Mouse (Mus musculus) left cerebral cortex, postnatal 25 days (tissue): ENCODE measurements around the gene Rab4b. TPM values are rescaled to one million over a fixed set of nuclear protein-coding genes. Genes with fewer than 3 reads are reported as not detected.

ENCODE experiments used
- DNase-seq, 2 experiments: peaks; one replicate each; pipeline ENCODE4 v3.0.0; 2022; ENCODE audit warnings: low spot score in 2 of 2, mixed read lengths in 1 of 2
- intact Hi-C: fragments of 180-260 bp; cut with DNase I; formaldehyde crosslinking; loops from one replicate; pipeline ENCODE4 v1.15.1; 2025
- total RNA-seq, 2 experiments: library from RNA; stranded (reverse); gene quantifications; 2 replicates each; pipeline ENCODE4 v1.2.3; 2021

The Rab4b gene
- 10 to 100 TPM; 85.3 to 91.2 TPM for total RNA-seq

GRCm38 (mm10) chr7:27178324-27179216 is at the start of gene Rab4b:
Rab4b (minus strand) TSS chr7:27178896.
- peak; percentile 99 to 100 for DNase-seq
- intact Hi-C loops: loop anchor here (1.0 to 2.0 kb wide), 2 partner anchors 16 to 54 kb away; partner anchors contain the start of gene BC024978

DNA sequence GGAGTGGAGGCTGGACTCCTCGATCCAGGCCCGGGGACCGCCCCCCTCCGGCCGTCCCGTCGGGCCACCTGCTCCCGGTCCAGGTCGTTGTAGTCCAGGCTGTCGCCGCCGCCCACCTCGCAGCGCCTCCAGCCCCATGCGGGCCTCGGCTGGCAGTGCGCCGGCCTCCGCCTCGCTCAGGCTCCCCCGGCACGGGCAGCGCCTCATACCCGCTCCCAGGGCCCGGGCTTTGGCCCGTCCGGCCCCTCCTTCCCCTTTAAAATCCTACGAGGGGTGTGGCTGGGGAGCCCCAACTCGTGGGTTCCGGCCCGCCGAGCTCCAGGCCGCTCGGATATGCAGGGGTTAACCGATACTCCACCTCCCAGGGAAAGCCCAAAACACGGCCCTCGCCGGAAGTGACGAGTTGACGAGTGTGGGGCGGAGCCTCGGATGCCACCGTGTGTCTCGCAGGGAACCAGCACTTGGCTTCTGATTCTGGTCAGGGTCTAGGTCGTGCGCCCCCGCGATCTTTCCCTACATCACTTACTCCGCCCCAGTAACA is 49.7 kb upstream of the Rab4b start, which contains the start of gene Itpkc:
Gene Itpkc, minus strand, starts transcription at position 381 of the 541 bp plus-strand sequence.
- DNase-seq: peak; percentile 93 to 95
- intact Hi-C loops: loop anchor here (2.0 to 5.0 kb wide), 2 partner anchors 32 to 61 kb away; partner anchors contain the start of genes Egln2 and Snrpa

- no peak for DNase-seq
- intact Hi-C loops: loop anchor here (2.0 to 5.0 kb wide), 2 partner anchors 31 to 60 kb away; partner anchors contain the start of genes Egln2 and Snrpa
These were observed 49.0 kb upstream of the Rab4b start for GRCm38 (mm10) chr7:27227676-27228075.

GRCm38 (mm10) chr7:27227276-27227675 is 48.6 kb upstream of the Rab4b start:
- DNase-seq: no peak
- intact Hi-C loops: loop anchor here (5.0 kb wide), 1 partner anchor 60 kb away; the partner anchor contains the start of gene Egln2

GRCm38 (mm10) chr7:27224877-27225575 is 46.3 kb upstream of the Rab4b start:
- DNase-seq: peak in 1 of 2 experiments; percentile 70
- intact Hi-C loops: loop anchor here (5.0 kb wide), 1 partner anchor 58 kb away; the partner anchor contains the start of gene Egln2

DNA sequence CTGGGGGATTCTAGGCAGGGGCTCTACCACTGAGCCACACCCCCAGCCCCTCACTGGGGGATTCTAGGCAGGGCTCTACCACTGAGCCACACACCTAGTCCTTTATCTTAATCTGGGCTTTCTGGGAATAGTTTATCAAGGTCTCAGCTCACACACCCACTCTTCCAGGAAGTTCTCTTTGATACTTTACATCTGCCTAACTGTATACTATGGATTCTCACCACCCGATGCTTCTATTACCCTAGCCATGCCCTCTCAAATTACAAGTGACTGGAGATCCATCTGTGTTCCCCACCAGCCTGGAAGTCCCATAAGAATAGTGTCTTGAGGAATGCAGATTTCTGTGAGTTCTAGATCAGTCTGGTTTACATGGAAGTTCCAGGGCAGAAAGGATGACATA is 43.8 kb upstream of the Rab4b start:
- intact Hi-C loops: no loop called here
- DNase-seq: no peak

DNA sequence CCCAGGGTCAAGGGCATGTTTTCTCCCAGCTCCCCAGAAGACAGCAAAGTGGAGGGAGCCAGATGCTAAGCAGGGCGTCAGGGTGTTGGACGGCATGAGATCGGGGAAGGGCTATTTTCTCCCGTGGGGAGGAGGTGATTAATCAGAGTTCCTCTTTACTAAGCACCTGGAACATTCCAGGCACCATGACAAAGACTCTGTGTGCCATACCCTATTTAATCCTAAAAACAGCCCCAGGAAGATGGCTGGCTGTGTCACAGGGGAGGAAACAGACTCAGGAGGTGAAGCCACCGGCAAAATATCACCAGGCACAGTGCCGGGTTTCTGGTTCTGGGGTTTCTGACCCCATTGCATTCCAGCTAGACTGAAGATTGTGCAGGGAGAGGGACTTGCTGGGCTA is 43.2 kb upstream of the Rab4b start:
- intact Hi-C loops: no loop called here
- no peak for DNase-seq

GRCm38 (mm10) chr7:27219937-27220336 is 41.2 kb upstream of the Rab4b start:
- no peak for DNase-seq
- intact Hi-C loops: no loop called here

GRCm38 (mm10) chr7:27218586-27218985 is 39.9 kb upstream of the Rab4b start:
- DNase-seq: no peak
- intact Hi-C loops: no loop called here

GRCm38 (mm10) chr7:27212626-27213025 is 33.9 kb upstream of the Rab4b start:
- DNase-seq: no peak
- intact Hi-C loops: no loop called here

DNA sequence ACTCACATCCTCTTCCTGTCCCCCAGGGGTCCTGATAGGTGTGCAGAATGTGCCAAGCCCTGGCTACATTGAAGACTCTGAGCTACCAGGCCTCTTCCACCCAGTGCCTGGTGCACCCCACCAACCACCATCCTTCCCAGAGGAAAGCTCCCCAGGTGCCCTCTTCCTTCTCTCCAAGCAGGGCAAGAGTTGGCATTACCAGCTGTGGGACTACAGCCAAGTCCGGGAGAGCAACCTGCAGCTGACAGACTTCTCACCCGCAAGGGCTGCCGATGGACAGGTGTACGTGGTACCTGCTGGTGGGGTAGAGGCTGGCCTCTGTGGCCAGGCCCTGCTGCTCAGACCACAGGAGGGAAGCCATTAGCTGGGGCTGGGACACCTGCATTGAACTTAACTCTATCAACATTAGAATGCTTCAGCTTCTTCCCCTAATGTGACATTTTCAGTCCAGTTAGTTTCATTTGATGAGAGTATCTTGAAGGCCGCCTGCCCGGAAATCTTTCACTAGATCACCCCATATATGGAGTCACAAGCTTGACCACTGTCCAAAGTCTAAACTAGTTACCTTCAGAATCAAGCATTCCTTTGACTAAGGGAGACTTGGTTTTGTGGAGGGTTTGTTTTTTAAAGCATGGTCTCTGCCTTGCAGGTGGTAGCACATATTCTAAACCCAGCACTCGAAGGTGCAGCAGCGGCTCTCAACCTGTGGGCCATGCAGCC is 25.2 kb upstream of the Rab4b start:
- intact Hi-C loops: no loop called here
- DNase-seq: no peak

GRCm38 (mm10) chr7:27198779-27199178 is 20.1 kb upstream of the Rab4b start:
- intact Hi-C loops: loop anchor here (5.0 kb wide), 1 partner anchor 59 kb away; the partner anchor contains the start of gene Numbl

GRCm38 (mm10) chr7:27198355-27198754 is 19.7 kb upstream of the Rab4b start:
- intact Hi-C loops: loop anchor here (5.0 kb wide), 1 partner anchor 59 kb away; the partner anchor contains the start of gene Numbl
- no peak for DNase-seq

More at GRCm38 (mm10) chr7:27198779-27199178, 20.1 kb upstream of the Rab4b start:
- DNase-seq: no peak

DNA sequence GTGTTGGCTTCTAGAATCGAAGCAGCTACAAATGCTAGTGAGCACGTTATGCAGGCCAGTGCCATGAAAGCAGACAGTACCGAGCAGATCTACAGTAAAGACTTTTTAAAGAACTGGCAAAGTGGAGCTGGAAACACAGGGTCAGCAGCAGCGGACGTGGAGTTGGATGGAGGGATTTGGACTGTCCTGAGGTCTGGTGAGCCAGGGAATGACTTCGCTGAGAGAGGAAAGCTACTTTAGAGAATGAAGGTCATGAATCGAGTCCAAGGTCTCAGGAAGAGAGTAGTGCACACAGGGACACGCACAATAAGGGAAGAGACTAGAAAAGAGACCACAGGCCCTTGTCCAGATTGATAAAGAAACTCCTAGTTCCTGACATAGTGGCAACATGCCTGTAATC is 18.9 kb upstream of the Rab4b start:
- no peak for DNase-seq
- intact Hi-C loops: loop anchor here (2.0 to 5.0 kb wide), 2 partner anchors 31 to 60 kb away; partner anchors contain the start of genes Itpkc and Numbl

DNA sequence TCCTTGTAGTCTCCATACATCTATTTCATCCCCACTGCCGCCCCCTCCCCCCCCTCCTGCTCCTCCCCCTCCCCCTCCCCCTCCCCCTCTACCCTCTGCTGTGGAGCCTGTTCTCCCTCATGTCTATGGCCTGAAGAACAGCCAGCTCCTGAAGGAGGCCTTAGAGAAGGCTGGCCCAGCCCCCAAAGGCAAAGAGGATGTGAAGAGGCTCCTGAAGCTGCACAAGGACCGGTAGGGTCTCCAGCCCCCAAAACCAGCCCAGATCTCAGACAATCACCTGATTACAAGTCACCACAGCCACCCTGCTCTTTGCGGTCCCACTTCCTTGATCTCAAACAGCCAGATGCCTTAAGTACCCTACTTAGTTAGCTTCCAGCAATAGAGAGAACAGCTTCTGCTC is 18.4 kb upstream of the Rab4b start:
- intact Hi-C loops: loop anchor here (2.0 to 5.0 kb wide), 2 partner anchors 32 to 60 kb away; partner anchors contain the start of genes Itpkc and Numbl
- no peak for DNase-seq

- peak; percentile 97 to 100 for DNase-seq
- intact Hi-C loops: loop anchor here (2.0 to 5.0 kb wide), 3 partner anchors 17 to 61 kb away; partner anchors contain the start of genes Itpkc, Numbl and Rab4b
These were observed 17.2 kb upstream of the Rab4b start, which contains the start of the genes BC024978 and Snrpa for GRCm38 (mm10) chr7:27195681-27196611. BC024978 (plus strand) TSS chr7:27195781. Snrpa (minus strand) TSS chr7:27196271.

DNA sequence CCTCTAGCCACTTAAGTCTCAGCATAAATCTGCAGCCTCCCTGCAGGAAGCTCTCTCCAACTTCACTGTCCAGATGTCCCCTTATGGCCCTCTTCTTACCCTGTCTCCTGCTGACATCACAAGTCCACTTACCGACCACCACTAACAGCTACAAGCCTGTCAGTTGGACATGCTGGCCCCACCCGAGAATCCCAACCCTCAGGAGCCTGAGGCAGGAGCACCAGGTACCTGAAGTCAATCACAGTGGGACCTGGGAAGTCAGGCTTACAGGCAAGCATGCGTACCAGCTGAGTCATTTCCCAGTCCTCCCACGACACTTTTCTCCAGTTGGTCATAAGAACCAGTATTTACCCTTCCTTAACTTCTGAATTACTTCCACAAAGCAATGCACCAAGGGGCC is 15.0 kb upstream of the Rab4b start:
- DNase-seq: no peak
- intact Hi-C loops: loop anchor here (2.0 kb wide), 1 partner anchor 15 kb away; the partner anchor contains the start of gene Rab4b

DNA sequence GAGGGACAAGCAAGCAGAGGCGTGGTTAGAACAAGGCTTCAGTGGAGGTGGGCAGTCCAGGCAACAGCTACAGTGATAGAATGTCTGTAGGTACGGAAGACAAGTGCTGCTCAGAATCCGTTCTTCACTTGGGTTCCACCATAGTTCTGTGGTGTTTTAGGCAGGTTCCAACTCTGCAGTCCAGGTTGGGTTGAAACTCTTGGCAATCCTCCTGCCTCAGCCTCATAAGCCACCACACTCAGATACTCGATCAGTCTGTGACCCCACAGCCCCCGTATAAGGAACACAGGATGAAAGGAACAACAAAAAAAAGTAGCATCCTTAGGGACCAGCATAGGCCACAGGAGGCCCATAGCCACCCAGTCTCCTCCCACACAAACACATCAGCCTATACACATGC is 13.7 kb upstream of the Rab4b start:
- no peak for DNase-seq
- intact Hi-C loops: no loop called here
